ENCODE assay signal across 21 mouse cellular contexts in genomic region chr4:101144361-101144760, GRCm38 (mm10).
"Had no signal": no experiment of that assay in that cellular context is flagged by ENCODE, and none has a peak within 500 bp of the region (broad histone marks: within the 10 kb centered on the region; RNA-seq: fewer than 3 reads in every experiment).

No protein-coding gene starts in this region.

- H3K27ac ChIP-seq: heart, adult 2 months; hindbrain, embryonic 13.5 days; hindbrain, embryonic 15.5 days; hindbrain, postnatal 0 days; intestine, embryonic 15.5 days; layer of hippocampus, adult 2 months; left cerebral cortex, adult 2 months; limb, embryonic 13.5 days; limb, embryonic 15.5 days; liver, embryonic 12.5 days had no signal

- DNase-seq: forebrain, postnatal 0 days; gastrocnemius, postnatal 14 days; gastrocnemius, postnatal 36 days; heart, adult 11 months; heart, adult 2 months; heart, postnatal 10 days; heart, postnatal 36 days; kidney, adult 18-20 months; kidney, adult 8-10 months; kidney, postnatal 10 days; kidney, postnatal 36 days had no signal

- H3K4me3 ChIP-seq: heart, adult 2 months; heart, embryonic 12.5 days; hindbrain, embryonic 13.5 days; hindbrain, embryonic 15.5 days; intestine, embryonic 15.5 days; layer of hippocampus, adult 2 months; left cerebral cortex, adult 2 months; limb, embryonic 13.5 days; limb, embryonic 15.5 days; liver, embryonic 12.5 days had no signal

- H3K9me3 ChIP-seq: heart, embryonic 12.5 days; hindbrain, embryonic 13.5 days; hindbrain, embryonic 15.5 days; intestine, embryonic 15.5 days; limb, embryonic 13.5 days; limb, embryonic 15.5 days; liver, embryonic 12.5 days had no signal

- H3K36me3 ChIP-seq: hindbrain, embryonic 15.5 days; liver, embryonic 12.5 days had no signal

- H3K27me3 ChIP-seq: heart, embryonic 12.5 days; hindbrain, embryonic 13.5 days; hindbrain, embryonic 15.5 days; intestine, embryonic 15.5 days; limb, embryonic 13.5 days; limb, embryonic 15.5 days; liver, embryonic 12.5 days had no signal

- H3K4me1 ChIP-seq: heart, embryonic 12.5 days; intestine, embryonic 15.5 days; liver, embryonic 12.5 days had no signal
